Mouse (Mus musculus): ENCODE data around the gene Bola2. TPM values are rescaled to one million over a fixed set of nuclear protein-coding genes. Genes with fewer than 3 reads are reported as not detected.

The Bola2 gene
- polyA plus RNA-seq, 1 experiment from 2014 or later, result 114 TPM

GRCm38 (mm10) chr7:126701559-126702357 lies 6.6 kb downstream of the Bola2 start:
- WGBS, result 53% methylated on average over 24 of the region's 24 CpGs
- Histone ChIP-seq H3K27ac (peak overlapping the region; percentile 4; the same call in 1 of the 2 replicates), H3K4me2 (peak overlapping the region; percentile 1; the same call in 1 of the 2 replicates), H3K36me3 (no peaks in the 10 kb centered on the region), H3K27me3 (replicated peaks) (peaks cover 15% of the 10 kb centered on the region; the same call in 1 of the 2 replicates), H3K4me3 (replicated peaks) (0 out of 2 replicates have a peak overlapping the region, but pooled peaks have one; percentile 8), H3K9ac (no peak overlapping the region), H3K9me3 (no peaks in the 10 kb centered on the region), H3K4me1 (peaks cover 18% of the 10 kb centered on the region)
- ATAC-seq (ENCODE audit: insufficient read depth, low FRiP score, low read depth), result no peak

GRCm38 (mm10) chr7:126702358-126702757 lies 7.2 kb downstream of the Bola2 start:
- H3K27ac ChIP-seq, result peak overlapping the region; percentile 4; the same call in 1 of the 2 replicates
- peaks cover 15% of the 10 kb centered on the region; the same call in 1 of the 2 replicates for H3K27me3 ChIP-seq (replicated peaks)
- no peak for ATAC-seq (ENCODE audit: insufficient read depth, low FRiP score, low read depth)
- H3K36me3 ChIP-seq, result no peaks in the 10 kb centered on the region
- 75% methylated on average over 6 of the region's 6 CpGs for WGBS
- H3K9ac ChIP-seq, result no peak overlapping the region
- 0 out of 2 replicates have a peak overlapping the region, but pooled peaks have one; percentile 1 for H3K4me2 ChIP-seq
- 0 out of 2 replicates have a peak overlapping the region, but pooled peaks have one; percentile 8 for H3K4me3 ChIP-seq (replicated peaks)
- H3K9me3 ChIP-seq, result no peaks in the 10 kb centered on the region
- H3K4me1 ChIP-seq, result peaks cover 16% of the 10 kb centered on the region

- Histone ChIP-seq H3K27me3 (replicated peaks) (peaks cover 15% of the 10 kb centered on the region; the same call in 1 of the 2 replicates), H3K36me3 (no peaks in the 10 kb centered on the region), H3K4me1 (peaks cover 16% of the 10 kb centered on the region), H3K4me3 (replicated peaks) (peak overlapping the region; percentile 43), H3K9ac (no peak overlapping the region), H3K9me3 (no peaks in the 10 kb centered on the region), H3K27ac (no peak overlapping the region), H3K4me2 (0 out of 2 replicates have a peak overlapping the region, but pooled peaks have one; percentile 82)
- no peak for ATAC-seq (ENCODE audit: insufficient read depth, low FRiP score, low read depth)
- WGBS, result 70% methylated on average over 12 of the region's 12 CpGs
These were observed 7.9 kb downstream of the Bola2 start for GRCm38 (mm10) chr7:126702861-126703756.

GRCm38 (mm10) chr7:126703757-126704077 lies 8.5 kb downstream of the Bola2 start:
- Histone ChIP-seq H3K9me3 (no peaks in the 10 kb centered on the region), H3K27me3 (replicated peaks) (peaks cover 15% of the 10 kb centered on the region; the same call in 1 of the 2 replicates), H3K36me3 (no peaks in the 10 kb centered on the region), H3K27ac (no peak overlapping the region), H3K4me3 (replicated peaks) (peak overlapping the region; percentile 43), H3K9ac (no peak overlapping the region), H3K4me1 (peaks cover 16% of the 10 kb centered on the region), H3K4me2 (peak overlapping the region; percentile 82)
- WGBS, result 22% methylated on average over 7 of the region's 7 CpGs
- ATAC-seq (ENCODE audit: insufficient read depth, low FRiP score, low read depth), result no peak

- Histone ChIP-seq H3K27me3 (replicated peaks) (peaks cover 15% of the 10 kb centered on the region; the same call in 1 of the 2 replicates), H3K9ac (0 out of 2 replicates have a peak overlapping the region, but pooled peaks have one; percentile 7), H3K4me3 (replicated peaks) (peak overlapping the region; percentile 43), H3K9me3 (no peaks in the 10 kb centered on the region), H3K36me3 (no peaks in the 10 kb centered on the region), H3K4me2 (peak overlapping the region; percentile 82), H3K27ac (no peak overlapping the region), H3K4me1 (peaks cover 16% of the 10 kb centered on the region)
- peak; percentile 59 for ATAC-seq (ENCODE audit: insufficient read depth, low FRiP score, low read depth)
- WGBS, result 2% methylated on average over 39 of the region's 39 CpGs
These were observed 9.2 kb downstream of the Bola2 start for GRCm38 (mm10) chr7:126704121-126704980.

- Histone ChIP-seq H3K36me3 (no peaks in the 10 kb centered on the region), H3K27ac (no peak within 1 kb of the TSS), H3K4me2 (no peak within 1 kb of the TSS), H3K4me3 (replicated peaks) (no peak within 1 kb of the TSS), H3K4me1 (peaks cover 14% of the 10 kb centered on the region), H3K9me3 (no peaks in the 10 kb centered on the region), H3K27me3 (replicated peaks) (peaks cover 15% of the 10 kb centered on the region; the same call in 1 of the 2 replicates), H3K9ac (no peak within 1 kb of the TSS)
- WGBS, result 79% methylated on average over 19 of the region's 19 CpGs
- no peak for ATAC-seq (ENCODE audit: insufficient read depth, low FRiP score, low read depth)
These were observed 12.4 kb downstream of the Bola2 start, which contains the start of gene Coro1a for GRCm38 (mm10) chr7:126707442-126708174. TSS of gene Coro1a (minus strand) at chr7:126707787.

GRCm38 (mm10) chr7:126708175-126708952 lies 13.2 kb downstream of the Bola2 start:
- Histone ChIP-seq H3K9ac (no peak overlapping the region), H3K36me3 (no peaks in the 10 kb centered on the region), H3K4me1 (peaks cover 14% of the 10 kb centered on the region), H3K27ac (no peak overlapping the region), H3K4me2 (no peak overlapping the region), H3K4me3 (replicated peaks) (no peak overlapping the region), H3K9me3 (no peaks in the 10 kb centered on the region), H3K27me3 (replicated peaks) (peaks cover 15% of the 10 kb centered on the region; the same call in 1 of the 2 replicates)
- 81% methylated on average over 10 of the region's 10 CpGs for WGBS
- no peak for ATAC-seq (ENCODE audit: insufficient read depth, low FRiP score, low read depth)

- Histone ChIP-seq H3K36me3 (no peaks in the 10 kb centered on the region), H3K4me1 (0 out of 2 replicates have a peak, but pooled peaks cover under 1% of the 10 kb centered on the region), H3K27me3 (replicated peaks) (0 out of 2 replicates have a peak, but pooled peaks cover 1% of the 10 kb centered on the region), H3K9ac (no peak overlapping the region), H3K4me3 (replicated peaks) (no peak overlapping the region), H3K27ac (no peak overlapping the region), H3K4me2 (no peak overlapping the region), H3K9me3 (no peaks in the 10 kb centered on the region)
- no peak for ATAC-seq (ENCODE audit: insufficient read depth, low FRiP score, low read depth)
- 69% methylated on average over 4 of the region's 4 CpGs for WGBS
These were observed 15.1 kb downstream of the Bola2 start for GRCm38 (mm10) chr7:126710266-126710665.

- WGBS, result 73% methylated on average over 3 of the region's 3 CpGs
- H3K27ac ChIP-seq, result no peak overlapping the region
These were observed 16.7 kb downstream of the Bola2 start for GRCm38 (mm10) chr7:126711910-126712309.

GRCm38 (mm10) chr7:126715679-126716078 lies 20.5 kb downstream of the Bola2 start:
- Histone ChIP-seq H3K4me1 (no peaks in the 10 kb centered on the region), H3K27me3 (replicated peaks) (no peaks in the 10 kb centered on the region), H3K4me3 (replicated peaks) (no peak overlapping the region), H3K9me3 (no peaks in the 10 kb centered on the region), H3K36me3 (no peaks in the 10 kb centered on the region), H3K4me2 (no peak overlapping the region), H3K27ac (no peak overlapping the region), H3K9ac (no peak overlapping the region)
- WGBS, result 77% methylated on average over 4 of the region's 4 CpGs
- ATAC-seq (ENCODE audit: insufficient read depth, low FRiP score, low read depth), result no peak

More at GRCm38 (mm10) chr7:126711910-126712309, 16.7 kb downstream of the Bola2 start:
- no peak overlapping the region for H3K9ac ChIP-seq
- no peaks in the 10 kb centered on the region for H3K4me1 ChIP-seq
- no peak for ATAC-seq (ENCODE audit: insufficient read depth, low FRiP score, low read depth)
- no peak overlapping the region for H3K4me3 ChIP-seq (replicated peaks)
- no peaks in the 10 kb centered on the region for H3K9me3 ChIP-seq
- no peaks in the 10 kb centered on the region for H3K27me3 ChIP-seq (replicated peaks)
- no peak overlapping the region for H3K4me2 ChIP-seq
- H3K36me3 ChIP-seq, result no peaks in the 10 kb centered on the region

All from stomach, embryonic 15.5 days (tissue).